Mouse (Mus musculus) cerebellum, postnatal 25 days (tissue): Measurements from ENCODE around the gene Gm5737.
A peak's percentile ranks its signal among the peaks of the same experiment; 100 is the strongest.

ENCODE experiments used
- DNase-seq, 2 experiments: peaks; one replicate each; pipeline ENCODE4 v3.0.0; 2021; ENCODE audit warnings: mixed read lengths in 2 of 2

Gm5737 gene

GRCm38 (mm10) chr7:120811834-120812415, at the start of gene Gm5737:
Gene Gm5737, plus strand, starts transcription at chr7:120812365.
- DNase-seq = no peak

- DNase-seq = no peak
Observed at GRCm38 (mm10) chr7:120767369-120767768, 44.8 kb upstream of the Gm5737 start.

- DNase-seq = no peak
Observed at GRCm38 (mm10) chr7:120771389-120771788, 40.8 kb upstream of the Gm5737 start.

- DNase-seq = no peak
Observed at GRCm38 (mm10) chr7:120778012-120778411, 34.2 kb upstream of the Gm5737 start.

DNA sequence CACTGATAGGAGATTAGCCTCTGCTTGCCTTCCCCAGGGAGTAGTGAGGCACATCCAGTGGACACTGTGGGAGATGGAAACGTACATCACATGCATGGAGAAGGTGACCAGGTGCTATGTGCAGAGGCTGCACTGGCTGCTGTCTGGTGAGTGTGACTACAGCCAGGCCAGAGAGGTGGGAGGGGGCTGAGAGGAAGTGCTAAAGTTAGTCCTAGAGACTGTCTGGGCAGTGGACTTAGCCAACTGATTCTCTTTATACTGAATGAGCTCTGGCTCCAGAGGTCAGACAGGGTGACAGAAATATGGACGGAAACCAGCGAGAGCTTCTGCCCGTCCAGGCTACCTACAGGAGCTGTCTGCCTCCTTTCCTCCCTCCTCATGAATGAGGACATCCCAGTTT, 16.6 kb upstream of the Gm5737 start:
- no peak for DNase-seq

GRCm38 (mm10) chr7:120796369-120796768, 15.8 kb upstream of the Gm5737 start:
- no peak for DNase-seq

DNA sequence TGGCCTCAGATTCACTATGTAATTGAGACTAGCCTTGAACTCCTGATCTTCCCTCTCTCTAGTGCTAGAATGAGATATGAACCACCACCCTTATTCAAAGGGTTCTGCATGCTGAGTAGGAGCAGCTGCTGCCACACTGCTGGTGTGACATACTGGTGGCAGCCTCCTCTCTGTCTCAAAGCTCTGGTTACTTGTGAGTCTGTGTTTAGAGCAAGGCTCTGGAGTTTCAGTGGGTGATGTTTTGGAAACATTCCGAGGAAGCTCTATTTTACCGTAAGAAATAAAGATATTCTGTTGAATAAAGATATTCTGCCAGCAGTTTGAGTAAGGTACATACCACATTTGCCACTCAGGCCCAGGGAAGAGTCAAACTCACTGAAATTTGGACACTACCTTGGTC, 8.9 kb upstream of the Gm5737 start:
- no peak for DNase-seq

DNA sequence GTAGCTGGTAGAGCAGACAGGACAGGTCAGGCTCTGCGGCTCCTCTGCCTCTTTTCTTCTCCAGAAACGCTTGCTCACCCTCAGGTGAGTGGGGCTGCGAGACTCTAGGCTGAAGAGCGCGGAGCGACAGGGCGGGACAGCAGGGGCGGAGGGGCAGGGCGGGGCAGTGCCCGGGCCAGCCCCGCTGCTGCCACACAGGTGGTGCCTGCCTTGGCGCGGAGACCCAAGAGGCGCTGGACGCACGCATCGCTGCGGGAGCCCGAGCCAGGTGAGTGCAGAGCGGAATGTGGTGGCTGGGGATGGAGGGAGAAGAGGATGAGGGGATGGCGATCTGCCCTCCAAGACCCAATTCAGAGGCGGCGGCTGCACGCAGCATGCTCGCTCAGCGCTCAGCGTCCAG, 2.5 kb upstream of the Gm5737 start:
- peak; percentile 19 to 50 for DNase-seq

DNA sequence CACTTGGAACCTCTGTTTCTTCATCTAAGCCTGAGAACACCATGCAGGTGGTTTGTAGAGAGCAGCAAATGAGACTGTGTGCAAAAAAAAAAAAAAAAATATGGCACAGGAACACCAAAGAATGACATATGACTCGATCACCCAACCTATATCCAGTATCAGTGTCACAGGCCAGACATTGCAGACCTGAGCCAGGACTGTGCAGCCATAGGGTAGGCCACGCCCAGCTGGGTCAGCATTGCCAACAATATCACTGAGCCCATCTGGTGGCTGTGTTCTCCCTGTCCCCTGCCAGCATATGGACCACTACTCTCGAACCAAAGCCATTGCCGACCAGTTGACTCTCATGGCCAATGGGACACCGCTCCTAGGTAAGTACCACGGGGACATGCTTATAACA, 5.4 kb downstream of the Gm5737 start:
- DNase-seq = no peak

DNA sequence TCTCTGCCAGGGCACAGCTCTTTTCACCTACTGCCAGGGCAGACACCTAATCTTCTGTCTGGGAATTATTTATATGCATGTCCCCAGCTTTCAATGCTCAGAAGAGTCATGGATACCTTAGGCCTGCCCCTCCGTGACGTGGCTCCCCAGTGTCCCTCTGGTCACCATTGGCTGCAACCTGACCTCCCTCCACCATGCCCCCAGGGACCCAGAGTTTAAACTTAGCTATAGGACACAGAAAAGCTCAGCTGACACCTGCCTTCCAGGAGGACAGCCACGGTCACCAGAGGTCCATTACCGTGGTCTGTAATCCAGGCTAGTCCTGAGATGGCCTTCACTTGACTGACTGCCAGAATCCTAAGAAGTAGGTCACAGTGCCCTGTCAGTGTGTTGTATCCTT, 7.2 kb downstream of the Gm5737 start:
- no peak for DNase-seq

- peak; percentile 73 to 84 for DNase-seq
Observed at GRCm38 (mm10) chr7:120823248-120823647, 11.1 kb downstream of the Gm5737 start.

DNA sequence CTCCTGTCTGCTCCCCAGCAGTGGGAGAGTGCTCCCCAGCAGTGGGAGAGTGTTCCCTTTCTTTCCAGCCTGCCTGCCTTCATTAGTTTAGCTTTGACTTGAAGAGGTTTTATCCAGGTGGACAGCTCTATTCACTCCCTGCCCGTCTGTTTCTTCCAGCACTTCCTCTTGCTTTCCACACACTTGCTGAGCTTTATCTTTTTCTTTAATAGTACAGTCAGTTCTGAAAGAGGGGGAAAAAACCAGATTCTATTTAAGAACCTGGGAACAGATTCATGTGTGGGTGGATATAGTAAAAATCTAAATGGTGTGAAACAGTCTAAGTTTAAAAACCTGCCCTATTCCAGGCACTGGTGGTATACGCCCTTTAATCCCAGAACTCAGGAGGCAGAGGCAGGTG, 12.9 kb downstream of the Gm5737 start:
- DNase-seq = no peak

GRCm38 (mm10) chr7:120826408-120826807, 14.2 kb downstream of the Gm5737 start:
- peak in 1 of 2 experiments; percentile 66 for DNase-seq

GRCm38 (mm10) chr7:120830431-120831381, 18.5 kb downstream of the Gm5737 start:
- DNase-seq = peak; percentile 81 to 88

DNA sequence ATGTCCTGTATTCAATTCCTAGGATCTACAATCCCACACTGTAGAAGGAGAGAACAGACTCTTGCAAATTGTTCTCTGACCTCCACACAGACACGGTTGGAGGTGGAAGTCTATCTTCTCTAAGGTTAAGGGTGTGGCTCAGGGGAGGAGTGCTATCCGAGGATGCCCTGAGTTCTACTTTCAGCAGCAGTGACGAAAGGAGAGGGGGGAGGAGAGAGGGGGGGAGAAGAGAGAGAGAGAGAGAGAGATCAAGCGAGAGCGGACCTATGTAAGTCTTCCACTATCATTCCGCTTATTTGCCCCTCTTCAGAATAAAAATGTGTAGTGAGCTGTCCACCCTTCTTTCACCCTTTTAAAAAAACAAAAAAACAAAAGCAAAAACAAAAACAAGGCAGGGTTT, 22.3 kb downstream of the Gm5737 start:
- no peak for DNase-seq

DNA sequence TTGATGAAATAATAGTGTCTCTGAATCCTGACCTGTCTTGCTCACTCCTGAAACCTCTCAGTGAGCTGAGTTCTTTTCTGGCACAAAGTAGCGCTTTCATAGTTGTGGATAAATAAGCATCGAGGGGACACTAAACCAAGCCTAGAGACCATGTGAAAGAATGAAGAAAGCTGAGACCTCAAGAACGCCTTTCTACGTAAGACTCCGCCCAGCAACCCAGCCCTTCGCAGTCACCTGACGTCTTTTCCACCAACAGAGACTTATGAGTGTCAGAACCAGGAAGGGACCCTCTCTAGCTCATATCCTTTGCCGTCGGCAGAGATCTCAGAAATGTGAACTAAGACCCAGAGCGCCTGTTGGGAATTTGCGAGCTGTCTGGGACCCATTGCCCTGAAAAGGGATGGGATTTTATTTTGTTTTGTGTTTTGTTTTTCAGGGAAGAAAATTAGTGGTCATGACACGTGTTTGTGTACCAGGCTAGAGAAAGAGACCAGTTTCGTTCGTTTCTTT, 22.8 kb downstream of the Gm5737 start:
- DNase-seq = peak; percentile 73 to 75

GRCm38 (mm10) chr7:120835449-120836359, 23.5 kb downstream of the Gm5737 start:
- DNase-seq = peak; percentile 98 to 99

GRCm38 (mm10) chr7:120836361-120836760, 24.2 kb downstream of the Gm5737 start:
- DNase-seq = peak in 1 of 2 experiments; percentile 63

- no peak for DNase-seq
Observed at GRCm38 (mm10) chr7:120838436-120839160, 26.4 kb downstream of the Gm5737 start.

DNA sequence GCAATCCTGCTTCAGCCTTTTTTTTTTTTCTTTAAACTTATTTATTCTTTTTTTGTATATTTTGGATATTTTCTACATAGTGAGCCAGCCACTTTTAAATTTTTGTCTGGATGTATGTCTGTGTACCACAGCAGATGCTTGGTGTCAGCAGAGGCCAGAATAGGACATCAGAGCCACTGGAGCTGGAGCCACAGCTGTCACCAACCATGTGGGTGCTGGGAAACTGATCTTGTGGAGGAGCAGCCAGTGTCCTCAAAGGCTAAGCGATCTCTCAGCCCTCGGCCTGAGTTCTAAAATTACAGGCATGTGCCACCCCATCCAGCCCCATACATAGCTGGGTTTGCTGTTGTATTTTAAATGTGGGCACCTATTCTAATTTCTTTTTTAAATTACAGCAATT, 27.6 kb downstream of the Gm5737 start:
- no peak for DNase-seq

GRCm38 (mm10) chr7:120842345-120843036, 30.3 kb downstream of the Gm5737 start, which contains the start of gene Eef2k:
Gene Eef2k, plus strand, starts transcription at chr7:120842831.
- peak; percentile 88 to 90 for DNase-seq
